Mouse (Mus musculus) induced T-regulatory cell, adult 2 months (primary cell): ENCODE data around the gene Cc2d1a.
A peak's percentile ranks its signal among the peaks of the same experiment; 100 is the strongest.

Experiments used
- DNase-seq: peaks from one replicate; pipeline ENCODE4 v3.0.0-alpha.2; 2012; ENCODE audit warnings: low read depth

Cc2d1a gene

DNA sequence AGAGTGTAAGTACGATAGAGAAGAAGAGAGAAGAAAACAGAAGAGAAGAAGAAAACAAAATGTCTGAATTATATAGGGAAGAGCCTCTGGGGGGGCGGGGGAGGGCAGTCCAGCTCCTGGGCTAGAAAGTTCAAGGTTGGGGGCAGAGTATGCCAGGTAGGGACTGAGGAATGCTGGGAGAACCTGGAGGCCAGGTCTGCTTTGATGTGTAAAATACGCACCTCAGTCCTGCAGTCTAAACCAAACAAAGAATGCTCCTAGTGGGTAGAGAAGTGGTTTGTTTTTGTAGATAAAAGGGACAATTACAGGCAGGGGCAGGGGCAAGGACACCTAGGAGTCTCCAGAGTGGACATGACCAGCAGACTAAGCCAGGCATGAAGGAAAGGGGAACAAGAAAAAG is 29.7 kb upstream of the Cc2d1a start:
- no peak for DNase-seq

- DNase-seq, result no peak
Observed at GRCm38 (mm10) chr8:84176560-84176959, 28.8 kb upstream of the Cc2d1a start.

DNA sequence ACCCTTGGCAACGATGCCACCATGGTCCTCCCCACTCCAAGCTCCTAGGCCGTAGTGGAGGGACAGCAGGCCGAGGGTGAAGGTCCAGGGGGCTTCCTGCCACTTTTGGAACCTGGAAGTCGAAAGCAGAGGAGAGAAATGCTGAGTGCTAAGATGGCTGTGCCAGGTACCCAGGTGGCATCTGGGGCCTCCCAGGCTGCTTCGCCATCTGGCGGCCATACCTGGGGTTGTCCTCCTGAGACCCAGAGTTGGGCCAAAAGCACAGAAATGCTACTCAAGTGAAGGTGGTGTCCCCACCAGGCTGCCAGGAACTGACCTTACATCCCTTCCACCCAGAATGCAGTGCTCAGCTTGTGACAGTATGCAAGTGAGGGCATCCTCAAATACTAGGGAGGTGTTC is 26.1 kb upstream of the Cc2d1a start:
- peak; percentile 83 for DNase-seq

DNA sequence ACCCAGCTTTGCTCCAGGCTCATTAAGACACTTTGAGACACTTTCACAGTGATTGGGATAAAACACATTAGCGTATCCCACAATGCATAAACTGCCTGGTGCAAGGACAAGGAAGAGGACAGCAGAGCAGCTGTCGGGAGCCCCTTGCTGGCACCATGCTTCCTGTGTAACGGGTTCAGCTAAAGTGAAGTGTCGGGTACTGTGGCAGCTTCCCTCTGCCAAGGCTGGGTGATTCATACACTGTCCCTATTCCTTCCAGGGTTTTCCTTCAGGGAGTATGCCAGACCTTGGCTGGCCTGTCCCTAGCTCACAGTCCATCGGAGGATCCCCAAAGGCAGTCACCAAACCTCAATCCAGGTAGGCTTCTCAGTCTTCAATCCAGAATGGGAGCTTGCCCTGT is 22.4 kb upstream of the Cc2d1a start:
- DNase-seq, result no peak

- DNase-seq, result no peak
Observed at GRCm38 (mm10) chr8:84167696-84168095, 20.0 kb upstream of the Cc2d1a start.

GRCm38 (mm10) chr8:84157620-84158019 is 9.9 kb upstream of the Cc2d1a start:
- DNase-seq, result no peak

DNA sequence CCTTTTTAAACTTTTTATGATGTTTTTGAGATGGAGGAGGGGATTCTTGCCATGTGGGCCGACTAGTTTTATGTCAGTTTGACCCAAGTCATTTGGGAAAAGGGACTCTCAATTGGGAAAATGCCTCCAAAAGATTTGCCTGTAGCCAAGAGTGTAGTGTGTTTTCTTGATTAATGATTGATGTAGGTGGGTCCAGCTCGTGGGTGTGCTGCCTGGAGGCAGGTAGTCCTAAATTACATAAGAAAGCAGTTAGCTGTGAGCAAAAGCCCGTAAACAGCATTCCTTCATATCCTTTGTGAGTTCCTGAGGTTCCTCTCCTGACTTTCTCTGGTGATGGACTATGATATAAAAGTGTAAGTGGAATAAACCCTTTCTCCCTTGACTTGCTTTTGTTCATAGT is 1.4 kb upstream of the Cc2d1a start:
- no peak for DNase-seq

GRCm38 (mm10) chr8:84148531-84148850 is 755 bp upstream of the Cc2d1a start:
- DNase-seq, result no peak

DNA sequence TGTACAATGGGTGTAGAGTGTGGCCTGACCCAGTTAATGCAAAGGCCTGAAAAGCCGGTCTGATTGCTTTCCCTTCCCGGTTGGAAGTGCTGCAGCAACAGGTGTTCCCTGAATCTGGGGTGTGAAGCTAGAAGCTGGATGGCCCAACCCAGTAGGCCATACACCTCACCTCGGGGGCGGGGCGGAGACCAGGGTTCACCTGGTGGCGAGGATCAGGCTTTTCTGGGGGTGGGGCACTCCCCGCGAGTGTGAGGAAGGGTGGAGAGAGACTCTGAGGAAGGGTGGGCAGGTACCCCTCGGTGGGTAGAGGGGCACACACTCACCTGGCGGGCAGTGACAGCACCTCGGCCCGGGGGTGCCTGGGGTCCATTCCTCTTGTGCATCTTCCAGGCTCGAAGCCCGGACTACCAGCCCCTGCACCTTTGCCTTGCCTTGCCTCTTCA is 391 bp downstream of the Cc2d1a start:
- DNase-seq, result no peak

- DNase-seq, result no peak
Observed at GRCm38 (mm10) chr8:84144636-84145245, 3.0 kb downstream of the Cc2d1a start.

GRCm38 (mm10) chr8:84140838-84141237 is 6.9 kb downstream of the Cc2d1a start:
- no peak for DNase-seq

- no peak for DNase-seq
Observed at GRCm38 (mm10) chr8:84137848-84138247, 9.9 kb downstream of the Cc2d1a start.

- DNase-seq, result peak; percentile 54
Observed at GRCm38 (mm10) chr8:84132225-84132624, 15.5 kb downstream of the Cc2d1a start.

DNA sequence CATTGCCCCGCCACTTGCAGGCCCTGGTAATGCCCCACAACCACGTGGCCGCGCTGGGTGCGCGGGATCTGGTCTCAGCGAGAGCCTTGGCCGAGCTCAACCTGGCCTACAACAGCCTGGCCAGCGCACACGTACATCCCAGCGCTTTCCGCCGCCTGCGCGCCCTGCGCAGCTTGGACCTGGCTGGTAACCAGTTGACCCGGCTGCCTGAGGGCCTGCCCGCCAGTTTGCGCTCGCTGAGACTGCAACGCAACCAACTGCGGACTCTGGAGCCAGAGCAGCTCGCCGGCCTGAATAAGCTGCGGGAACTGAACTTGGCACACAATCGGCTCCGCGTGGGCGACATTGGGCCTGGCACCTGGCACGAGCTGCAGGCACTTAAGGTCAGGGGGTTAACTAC is 16.9 kb downstream of the Cc2d1a start:
- DNase-seq, result no peak

DNA sequence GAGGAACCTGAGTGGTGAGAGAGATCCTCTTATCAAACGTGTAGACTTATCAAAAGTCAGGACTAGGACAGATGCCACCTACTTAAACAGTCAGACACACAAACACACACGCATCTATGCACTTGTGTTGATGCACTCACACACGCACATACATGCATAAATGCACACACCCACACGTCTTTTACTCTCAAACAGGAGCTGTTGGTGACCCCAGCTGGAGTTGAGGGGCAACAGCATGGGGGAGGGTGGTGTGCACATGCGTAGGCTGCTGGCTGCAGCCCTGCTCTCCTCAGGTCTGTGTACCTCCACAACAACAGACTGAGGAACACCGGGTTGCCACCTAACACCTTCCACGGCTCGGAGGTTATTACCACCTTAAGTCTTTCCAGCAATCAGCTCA is 19.5 kb downstream of the Cc2d1a start:
- peak; percentile 82 for DNase-seq

GRCm38 (mm10) chr8:84127202-84127901 is 20.4 kb downstream of the Cc2d1a start:
- peak; percentile 98 for DNase-seq

- no peak for DNase-seq
Observed at GRCm38 (mm10) chr8:84126742-84127141, 21.0 kb downstream of the Cc2d1a start.

DNA sequence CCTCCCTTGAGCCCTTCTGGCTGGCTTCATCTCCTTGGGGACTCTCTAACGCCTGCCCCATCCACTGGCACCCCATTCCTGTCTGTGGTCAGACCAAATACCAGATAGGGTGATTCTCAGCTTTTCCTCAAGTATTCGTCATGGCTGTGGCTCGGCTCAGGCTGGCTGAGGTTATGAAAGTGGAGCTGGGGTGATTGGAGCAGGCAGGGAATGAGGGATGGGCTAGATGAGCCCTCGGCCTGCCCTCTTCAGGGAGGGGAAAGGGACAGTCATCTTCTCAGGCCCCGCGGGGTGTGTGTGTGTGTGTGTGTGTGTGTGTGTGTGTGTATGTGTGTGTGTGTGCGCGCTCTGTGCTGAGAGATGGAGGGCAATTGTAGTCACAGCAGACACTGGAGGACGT is 22.1 kb downstream of the Cc2d1a start, which contains the start of gene Podnl1:
Gene Podnl1, plus strand, starts transcription at position 334 of the 400 bp plus-strand sequence.
- DNase-seq, result peak; percentile 38

DNA sequence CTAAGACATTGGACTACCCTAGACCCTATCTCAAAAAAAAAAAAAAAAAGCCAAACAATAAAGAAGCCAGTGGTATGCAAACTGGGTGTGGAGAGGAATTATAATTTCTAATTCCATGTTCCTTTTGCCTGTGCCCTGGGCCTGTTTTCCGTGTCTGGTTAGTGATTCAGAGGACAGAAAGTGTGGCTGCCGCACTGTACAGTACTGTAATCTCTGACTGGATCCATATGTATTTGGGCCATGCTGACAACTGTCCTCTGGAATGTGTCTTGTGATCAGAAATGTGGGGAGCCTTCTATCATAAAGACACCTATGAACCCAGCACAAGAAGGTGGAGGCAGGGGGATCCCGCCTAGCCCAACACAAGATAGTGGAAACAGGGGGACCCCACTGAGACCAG is 25.6 kb downstream of the Cc2d1a start:
- no peak for DNase-seq

GRCm38 (mm10) chr8:84115646-84116045 is 32.1 kb downstream of the Cc2d1a start:
- no peak for DNase-seq

DNA sequence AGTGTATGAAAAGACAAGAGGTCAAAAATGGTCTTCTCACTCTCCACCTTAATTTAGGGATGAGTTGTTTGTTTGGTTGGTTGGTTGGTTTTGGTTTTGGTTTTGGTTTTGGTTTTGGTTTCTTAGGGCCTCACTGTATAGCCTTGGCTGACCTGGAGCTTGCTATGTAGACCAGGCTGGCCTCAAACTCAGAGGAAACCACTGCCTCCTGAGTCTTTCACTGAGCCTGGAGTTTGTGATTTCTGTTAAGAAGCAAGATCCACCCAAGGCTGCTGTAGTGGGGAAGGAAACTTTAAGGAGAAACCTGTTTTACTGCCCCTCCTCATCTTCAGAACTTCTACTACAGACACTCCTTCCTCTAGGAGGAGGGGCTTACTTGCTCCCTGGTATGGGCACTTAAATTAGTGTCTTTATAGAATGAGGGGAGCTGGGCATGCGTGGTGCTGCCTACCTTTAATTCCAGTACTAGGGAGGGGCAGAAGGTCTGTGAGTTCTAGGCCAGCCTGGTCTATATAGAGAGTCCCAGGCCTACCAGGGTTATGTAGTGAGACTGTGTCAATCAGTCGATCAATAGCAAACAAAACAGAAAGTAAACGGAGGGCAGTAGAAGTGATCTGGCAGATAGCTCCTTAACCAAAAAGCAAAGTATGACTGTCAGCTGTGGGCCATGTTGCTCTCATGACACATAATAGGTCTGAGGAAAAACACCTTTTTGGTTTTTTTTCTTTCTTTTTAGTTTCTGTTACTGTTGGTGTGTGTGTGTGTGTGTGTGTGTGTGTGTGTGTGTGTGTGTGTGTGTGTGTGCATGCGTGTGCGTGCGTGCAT is 41.3 kb downstream of the Cc2d1a start:
- DNase-seq, result peak; percentile 86

GRCm38 (mm10) chr8:84105676-84106075 is 42.1 kb downstream of the Cc2d1a start:
- DNase-seq, result peak; percentile 67
